Mouse (Mus musculus): ENCODE results near the gene Tssc4.

Gene Tssc4

GRCm38 (mm10) chr7:143068882-143069591 is at the start of gene Tssc4:
Gene Tssc4, plus strand, starts transcription at chr7:143069249.
- peak; percentile 92 for DNase-seq

- DNase-seq: no peak
These were observed 49.0 kb upstream of the Tssc4 start for GRCm38 (mm10) chr7:143020040-143020439.

GRCm38 (mm10) chr7:143020764-143021163 is 48.3 kb upstream of the Tssc4 start:
- no peak for DNase-seq

GRCm38 (mm10) chr7:143021356-143022164 is 47.5 kb upstream of the Tssc4 start:
- DNase-seq: no peak

- DNase-seq: no peak
These were observed 45.5 kb upstream of the Tssc4 start for GRCm38 (mm10) chr7:143023499-143023898.

- no peak for DNase-seq
These were observed 44.8 kb upstream of the Tssc4 start for GRCm38 (mm10) chr7:143024293-143024692.

- no peak for DNase-seq
These were observed 43.6 kb upstream of the Tssc4 start for GRCm38 (mm10) chr7:143025496-143025895.

- no peak for DNase-seq
These were observed 41.9 kb upstream of the Tssc4 start for GRCm38 (mm10) chr7:143027196-143027595.

GRCm38 (mm10) chr7:143031816-143032215 is 37.2 kb upstream of the Tssc4 start:
- DNase-seq: no peak

- DNase-seq: no peak
These were observed 35.5 kb upstream of the Tssc4 start for GRCm38 (mm10) chr7:143033581-143033980.

GRCm38 (mm10) chr7:143034112-143034511 is 34.9 kb upstream of the Tssc4 start:
- no peak for DNase-seq

GRCm38 (mm10) chr7:143034519-143035450 is 34.3 kb upstream of the Tssc4 start:
- DNase-seq: no peak

- no peak for DNase-seq
These were observed 32.3 kb upstream of the Tssc4 start for GRCm38 (mm10) chr7:143036787-143037186.

GRCm38 (mm10) chr7:143037306-143037705 is 31.7 kb upstream of the Tssc4 start:
- DNase-seq: no peak

GRCm38 (mm10) chr7:143038174-143038931 is 30.7 kb upstream of the Tssc4 start:
- DNase-seq: no peak

- no peak for DNase-seq
These were observed 28.5 kb upstream of the Tssc4 start for GRCm38 (mm10) chr7:143040561-143040960.

GRCm38 (mm10) chr7:143041138-143041822 is 27.8 kb upstream of the Tssc4 start:
- DNase-seq: no peak

GRCm38 (mm10) chr7:143042089-143042488 is 27.0 kb upstream of the Tssc4 start:
- no peak for DNase-seq

GRCm38 (mm10) chr7:143042897-143043300 is 26.1 kb upstream of the Tssc4 start:
- DNase-seq: no peak

- DNase-seq: no peak
These were observed 24.8 kb upstream of the Tssc4 start for GRCm38 (mm10) chr7:143044049-143044825.

GRCm38 (mm10) chr7:143044826-143045206 is 24.2 kb upstream of the Tssc4 start:
- DNase-seq: no peak

Data from thymus, postnatal 4 days (tissue).